Mouse (Mus musculus) kidney, adult 11 months (tissue): ENCODE data around the gene Anapc7.
"Not testable (repeated sequence)": the region's sequence is repeated elsewhere in the genome, so short reads cannot be mapped to it uniquely, and the experiment has no call there.

Experiments used
- DNase-seq: peaks from one replicate; pipeline ENCODE4 v3.0.0; 2022

Anapc7 gene

DNA sequence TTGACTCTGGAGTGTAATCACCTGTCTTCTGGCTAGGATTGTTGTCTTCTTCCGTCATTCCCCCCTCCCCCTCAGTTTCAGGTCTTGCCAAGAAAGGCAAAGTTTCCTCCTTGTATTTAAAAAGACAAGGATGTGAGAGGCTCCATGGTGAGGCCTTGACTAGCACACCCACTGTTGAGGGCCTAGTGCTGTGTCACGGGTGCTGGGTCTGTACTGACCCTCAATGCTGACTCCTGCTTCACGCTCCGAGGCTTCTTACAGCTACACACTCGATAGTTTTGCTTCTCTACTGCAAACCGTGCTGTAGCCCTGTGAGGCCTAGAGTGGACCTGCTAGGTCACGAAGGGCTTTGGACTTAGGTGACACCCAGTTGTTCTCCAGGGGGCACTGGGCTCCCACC is 30.7 kb downstream of the Anapc7 start:
- no peak for DNase-seq

DNA sequence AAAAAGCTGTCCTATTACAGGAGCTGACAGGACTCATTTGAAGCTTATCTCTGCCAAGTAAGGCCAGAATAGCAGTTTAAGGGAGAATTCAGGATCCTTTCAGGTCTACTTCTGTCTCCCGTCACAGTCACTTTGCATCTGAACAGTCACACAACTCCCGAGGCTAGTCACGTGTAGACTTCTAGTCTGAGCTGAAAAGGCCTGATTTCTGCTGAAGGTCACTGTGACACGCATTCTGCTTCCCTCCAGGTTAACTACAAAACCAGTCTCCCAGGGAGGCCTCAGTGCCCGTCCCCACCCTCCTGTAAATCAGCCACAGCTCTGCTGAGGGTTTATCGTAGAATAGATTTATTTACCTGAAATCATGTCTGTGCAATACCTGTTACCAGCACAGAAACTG is 31.7 kb downstream of the Anapc7 start:
- DNase-seq: peak; percentile 56

DNA sequence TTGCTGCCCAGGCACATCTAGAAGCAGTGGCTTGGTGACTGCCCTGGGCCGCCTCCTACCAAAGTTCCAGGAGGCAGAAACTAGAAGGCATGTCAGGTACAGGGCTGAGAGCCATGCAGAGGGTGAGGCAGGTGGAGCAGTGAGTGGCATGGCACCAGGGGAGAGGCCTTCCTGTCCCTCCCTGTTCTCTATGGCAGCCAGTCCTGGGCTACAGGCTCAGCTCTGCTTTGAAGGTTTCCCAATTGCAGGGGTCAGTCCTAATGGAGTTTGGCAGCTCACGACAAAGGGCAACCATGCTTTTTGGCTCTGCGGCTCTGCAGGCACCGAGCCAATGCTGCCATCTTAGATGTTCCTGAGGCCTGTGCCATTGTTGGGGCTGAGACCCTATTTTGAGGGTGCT is 32.9 kb downstream of the Anapc7 start:
- DNase-seq: no peak

DNA sequence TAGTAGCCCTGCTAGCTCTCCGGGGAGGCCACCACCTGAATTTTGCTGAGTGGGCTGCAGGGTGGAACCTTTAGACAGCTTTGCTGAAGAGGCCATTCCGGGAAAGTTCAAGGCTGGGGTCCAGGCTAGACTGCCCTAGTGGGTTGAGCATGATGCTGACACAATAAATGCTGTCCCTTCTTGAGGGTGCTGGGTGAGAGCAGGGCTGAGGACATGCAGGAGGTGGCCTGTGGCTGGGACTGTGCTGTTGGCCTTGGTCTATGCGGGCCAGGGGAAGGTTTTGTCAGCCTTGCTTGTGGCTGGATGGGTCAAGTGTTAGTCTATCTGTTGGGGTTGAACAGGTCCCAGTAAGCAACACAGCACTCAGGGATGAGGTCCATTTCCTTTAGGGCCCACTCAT is 33.4 kb downstream of the Anapc7 start:
- DNase-seq: no peak

DNA sequence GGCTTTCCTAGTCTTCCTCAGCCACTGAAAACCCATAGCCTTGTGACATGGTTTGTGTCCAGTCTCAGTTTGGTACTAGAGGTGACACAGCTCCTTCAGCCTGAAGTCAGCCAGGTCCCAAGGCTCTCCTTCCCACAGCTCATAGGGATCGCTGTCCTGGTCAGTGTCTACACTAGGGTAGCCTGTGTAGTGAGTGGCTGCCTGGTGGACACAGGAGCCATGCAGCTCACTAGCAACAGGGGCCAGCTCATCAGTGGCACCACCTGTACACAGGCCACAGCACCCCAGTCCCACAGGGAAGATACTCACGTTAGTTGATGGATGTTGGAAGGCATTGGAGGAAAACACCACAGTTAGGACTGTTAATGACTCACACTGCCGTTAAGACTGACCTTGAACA is 34.1 kb downstream of the Anapc7 start:
- DNase-seq: no peak

DNA sequence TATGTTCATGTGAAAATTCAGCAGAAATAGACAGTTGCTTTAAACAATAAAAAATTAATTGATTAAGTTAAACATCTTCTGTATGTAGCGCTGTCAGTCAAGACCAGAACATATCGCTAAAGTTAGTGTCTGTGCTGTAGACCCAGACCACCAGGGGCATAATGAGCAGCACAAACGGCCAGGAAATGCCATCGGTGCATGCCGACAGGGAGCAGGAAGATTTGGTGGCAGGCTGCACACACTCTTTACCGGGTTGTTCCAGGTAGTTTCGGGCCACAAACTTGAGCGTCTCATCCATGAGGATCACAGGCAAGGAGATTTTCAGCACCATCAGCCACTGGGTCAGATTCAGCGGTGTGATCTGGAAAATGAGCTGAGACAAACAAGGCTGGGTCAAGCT is 35.6 kb downstream of the Anapc7 start:
- not testable (repeated sequence) for DNase-seq

DNA sequence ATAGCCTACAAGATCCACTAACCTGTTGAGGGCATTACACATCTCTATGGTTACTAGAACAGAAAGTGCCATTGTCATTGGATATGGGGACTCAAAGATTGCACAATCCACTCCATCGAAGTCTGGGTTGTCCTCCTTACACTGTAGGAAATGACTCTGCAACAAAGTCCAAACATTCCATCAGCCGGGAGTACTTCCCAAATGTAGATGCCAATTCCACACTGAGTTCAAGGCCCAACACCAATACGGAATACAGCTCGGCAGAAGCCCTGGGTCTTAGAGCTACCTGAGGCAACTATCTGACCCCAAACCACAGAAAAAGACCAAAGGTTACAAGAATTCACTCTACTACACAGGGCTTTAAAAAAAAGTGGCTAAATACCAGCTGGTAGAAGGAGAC is 36.6 kb downstream of the Anapc7 start:
- no peak for DNase-seq

DNA sequence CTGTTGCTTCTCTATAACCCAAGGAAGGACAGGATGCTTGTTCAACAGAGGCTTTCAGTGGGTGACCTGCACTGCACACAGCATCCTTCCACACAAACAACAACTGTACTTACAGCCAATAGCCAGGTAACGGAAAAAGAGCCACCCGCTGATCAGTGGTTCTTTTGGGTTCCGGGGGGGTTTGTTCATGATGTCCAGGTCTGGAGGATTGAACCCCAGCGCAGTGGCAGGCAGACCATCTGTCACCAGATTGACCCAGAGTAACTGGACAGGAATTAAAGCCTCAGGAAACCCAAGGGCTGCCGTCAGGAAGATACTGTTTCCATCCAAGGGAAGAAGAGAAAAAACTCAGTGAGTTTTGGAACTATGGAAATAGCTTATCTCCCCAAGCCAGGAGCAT is 37.8 kb downstream of the Anapc7 start:
- no peak for DNase-seq

DNA sequence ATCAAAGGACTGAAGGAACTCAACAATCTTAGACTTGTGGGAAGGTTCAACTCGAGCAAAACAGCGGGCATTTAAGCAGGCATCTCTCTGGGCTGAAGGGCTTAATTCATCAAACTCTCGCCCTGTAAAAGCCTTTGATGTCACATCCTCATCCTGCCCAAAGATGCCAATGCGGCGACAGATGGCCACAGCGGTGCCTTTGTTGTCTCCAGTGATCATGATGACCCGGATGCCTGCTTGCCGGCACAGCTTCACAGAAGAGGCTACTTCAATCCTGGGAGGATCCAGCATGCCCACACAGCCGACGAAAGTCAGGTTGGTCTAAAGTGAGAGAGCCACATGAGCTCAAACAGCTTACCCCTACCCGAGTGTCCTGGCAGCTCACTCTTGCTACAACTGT is 39.2 kb downstream of the Anapc7 start:
- DNase-seq: no peak

DNA sequence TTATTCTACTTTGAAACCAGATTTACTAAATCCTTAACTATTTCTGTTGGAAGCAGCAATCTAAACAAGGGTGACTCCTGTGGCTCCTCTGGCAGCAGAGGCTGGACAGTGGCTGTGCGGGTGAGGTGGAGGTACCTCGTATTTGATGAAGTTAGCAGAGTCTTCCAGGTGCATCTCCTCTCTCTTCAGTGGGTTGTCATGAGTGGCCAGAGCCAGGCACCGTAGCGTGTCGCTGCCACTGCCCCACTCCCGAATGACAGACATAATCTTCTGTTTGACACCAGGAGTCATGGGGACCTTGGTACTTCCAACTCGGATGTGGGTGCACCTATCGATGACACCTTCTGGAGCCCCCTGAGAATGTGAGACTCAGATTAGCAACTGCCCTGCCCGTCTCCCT is 39.9 kb downstream of the Anapc7 start:
- no peak for DNase-seq

DNA sequence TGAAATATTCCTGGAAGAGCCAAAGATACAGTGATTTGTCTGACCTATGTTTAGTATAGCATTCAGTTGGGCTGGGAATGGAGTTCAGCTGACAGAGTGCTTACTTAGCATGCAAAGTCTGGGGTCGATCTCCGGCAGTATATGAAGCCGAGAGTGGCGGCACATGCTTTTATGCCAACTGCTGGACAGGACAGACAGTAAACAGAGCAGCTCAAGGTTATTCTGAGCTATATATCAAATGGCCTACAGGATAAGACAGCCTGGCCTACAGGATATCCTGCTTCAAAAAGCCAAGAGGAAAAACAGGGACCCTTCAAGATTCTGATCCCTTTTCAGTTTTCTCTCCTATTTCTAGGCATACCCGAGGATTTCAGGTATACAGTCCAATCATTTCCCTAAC is 50.2 kb downstream of the Anapc7 start:
- no peak for DNase-seq

DNA sequence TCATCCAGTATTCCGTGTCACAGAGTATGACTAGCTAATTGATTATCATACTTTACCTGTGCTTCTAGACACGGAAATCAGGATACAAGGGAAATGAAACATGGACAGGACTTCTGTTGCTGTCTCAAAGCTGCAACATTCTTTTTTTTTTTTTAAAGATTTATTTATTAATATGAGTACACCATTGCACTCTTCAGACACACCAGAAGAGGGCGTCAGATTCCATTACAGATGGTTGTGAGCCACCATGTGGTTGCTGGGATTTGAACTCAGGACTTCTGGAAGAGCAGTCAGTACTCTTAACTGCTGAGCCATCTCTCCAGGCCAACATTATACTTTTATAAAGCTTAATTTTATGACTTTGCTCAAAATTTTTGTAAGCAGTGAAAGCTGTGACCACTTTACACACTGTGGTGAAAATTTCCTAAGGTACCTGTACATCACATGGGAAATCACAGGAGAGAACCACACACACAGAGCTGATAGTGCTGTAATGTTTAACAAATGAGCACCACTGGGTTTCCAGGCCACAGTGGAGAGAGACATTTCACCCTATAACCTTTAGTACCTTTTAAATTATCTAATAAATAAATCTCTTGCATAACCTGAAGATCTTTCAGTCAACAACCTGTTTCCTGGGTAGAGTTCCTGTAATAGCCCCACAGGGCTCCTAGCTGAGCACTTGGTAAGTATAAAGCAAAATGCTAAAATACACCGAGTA is 53.3 kb downstream of the Anapc7 start:
- DNase-seq: no peak

DNA sequence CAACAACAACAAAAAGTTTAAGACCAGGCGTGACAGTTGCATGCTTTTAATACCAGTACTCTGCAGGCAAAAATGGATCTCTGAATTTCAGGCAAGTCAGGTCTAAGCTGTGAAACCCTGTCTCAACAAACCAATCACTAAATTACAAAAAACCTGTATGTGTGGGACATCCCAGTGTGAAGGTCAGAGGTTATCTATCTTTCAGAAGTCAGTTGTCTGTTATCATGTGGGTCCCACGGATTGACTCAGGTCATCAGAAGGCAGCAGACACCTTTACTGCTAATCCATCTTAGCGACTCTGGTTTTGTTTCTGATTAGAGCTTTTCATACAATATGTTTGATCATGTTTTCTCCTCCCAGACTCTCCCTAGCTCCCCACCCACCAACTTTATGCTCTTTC is 54.6 kb downstream of the Anapc7 start:
- DNase-seq: no peak

DNA sequence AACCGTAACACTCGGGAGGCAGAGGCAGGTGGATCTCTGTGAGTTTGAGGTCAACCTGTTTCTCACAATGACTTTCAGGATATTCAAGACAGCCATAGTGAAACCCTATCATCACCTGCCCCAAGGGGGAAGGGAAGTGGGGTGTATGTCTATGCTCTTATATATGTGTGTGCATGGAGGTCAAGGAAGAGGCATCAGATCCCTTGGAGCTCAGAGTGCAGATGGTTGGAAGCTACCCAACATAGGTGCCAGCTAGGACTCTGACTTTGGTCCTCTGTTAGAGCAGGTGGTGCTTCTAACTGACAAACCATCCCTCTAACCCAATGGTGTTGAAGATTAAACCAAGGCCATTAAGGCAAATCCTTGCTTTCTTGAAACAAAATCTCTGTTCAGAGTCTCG is 56.0 kb downstream of the Anapc7 start:
- peak; percentile 28 for DNase-seq

DNA sequence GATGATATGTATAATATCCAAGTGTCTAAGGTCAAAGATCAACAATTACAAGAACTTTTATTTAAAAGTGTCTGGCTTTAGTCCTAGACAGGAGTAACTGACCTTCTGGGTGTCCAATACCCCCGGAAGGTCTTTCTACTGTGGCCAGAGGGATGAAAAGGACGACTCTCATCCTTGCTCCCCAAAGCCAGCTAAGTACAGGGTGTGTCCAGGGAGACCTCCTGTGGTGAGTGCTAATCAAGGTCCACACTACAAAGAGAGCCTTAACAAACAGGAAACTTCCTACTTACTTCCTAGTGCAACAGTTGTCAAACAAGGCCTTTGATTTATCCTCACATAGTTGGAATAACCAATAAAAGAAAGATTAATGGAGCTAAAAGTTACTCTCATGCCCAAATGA is 57.6 kb downstream of the Anapc7 start:
- no peak for DNase-seq

DNA sequence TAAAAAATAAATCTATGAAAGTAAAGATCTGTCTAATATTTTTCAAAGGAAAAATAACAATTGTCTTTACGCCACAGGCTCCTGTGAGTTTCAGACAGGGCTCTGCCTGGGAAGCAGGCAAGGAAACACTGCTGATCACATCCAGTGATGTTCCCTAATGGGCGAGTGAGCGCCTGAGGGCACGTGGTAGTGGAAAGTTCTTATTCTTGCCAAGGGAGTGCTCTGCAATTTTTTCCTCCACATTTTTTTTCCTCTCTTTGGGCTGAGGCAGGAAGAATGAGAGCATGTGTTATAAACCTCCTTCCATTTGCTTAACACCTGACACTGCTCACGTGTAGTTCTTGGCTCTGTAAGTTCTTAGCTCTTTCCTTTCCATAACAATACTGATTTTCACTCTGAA is 60.4 kb downstream of the Anapc7 start:
- DNase-seq: peak; percentile 65

DNA sequence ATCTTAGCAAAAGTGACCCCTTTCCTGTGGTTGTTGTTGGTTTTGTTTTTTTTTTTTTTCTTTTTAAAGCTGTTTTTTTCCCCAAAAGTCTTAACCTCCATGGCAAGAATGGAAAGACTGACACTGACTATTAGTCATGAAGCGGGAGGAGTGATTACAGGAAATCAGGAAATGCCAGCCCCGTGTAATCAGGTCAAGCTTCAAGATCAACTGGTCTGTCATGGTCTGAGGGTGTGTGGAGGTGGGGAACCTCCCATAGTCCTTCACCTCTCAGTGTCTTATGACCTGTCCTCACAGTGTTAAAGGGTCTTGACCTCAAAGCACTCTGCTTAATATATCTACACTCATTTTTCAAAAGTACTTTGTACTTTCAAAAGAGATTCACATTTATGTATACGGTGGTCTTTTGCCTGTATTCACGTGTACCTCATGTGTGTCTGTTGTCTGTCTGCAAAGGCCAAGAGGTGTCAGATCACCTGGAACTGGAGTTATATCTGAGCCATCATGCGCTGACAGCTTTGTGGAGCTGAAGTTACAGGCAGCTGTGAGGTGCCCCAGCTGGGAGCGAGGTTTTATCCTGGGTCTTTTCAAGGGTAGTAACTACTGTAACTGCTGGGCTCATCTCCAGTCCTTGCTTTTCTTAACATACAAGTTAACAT is 61.4 kb downstream of the Anapc7 start:
- DNase-seq: no peak

DNA sequence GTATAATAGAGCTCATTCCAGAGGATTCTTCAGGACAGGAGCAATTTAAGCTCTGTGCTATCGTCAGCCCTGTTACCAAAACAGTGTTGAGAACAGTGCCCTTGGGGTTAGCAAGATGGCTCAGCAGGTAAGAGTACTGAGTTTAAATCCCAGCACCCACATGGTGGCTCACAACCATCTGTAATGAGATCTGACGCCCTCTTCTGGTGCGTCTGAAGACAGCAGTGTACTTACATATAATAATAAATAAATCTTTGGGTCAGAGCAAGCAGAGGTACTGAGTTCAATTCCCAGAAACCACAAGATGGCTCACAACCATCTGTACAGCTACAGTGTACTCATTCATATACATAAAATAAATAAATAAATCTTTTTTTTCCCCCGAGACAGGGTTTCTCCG is 64.8 kb downstream of the Anapc7 start:
- DNase-seq: not testable (repeated sequence)

DNA sequence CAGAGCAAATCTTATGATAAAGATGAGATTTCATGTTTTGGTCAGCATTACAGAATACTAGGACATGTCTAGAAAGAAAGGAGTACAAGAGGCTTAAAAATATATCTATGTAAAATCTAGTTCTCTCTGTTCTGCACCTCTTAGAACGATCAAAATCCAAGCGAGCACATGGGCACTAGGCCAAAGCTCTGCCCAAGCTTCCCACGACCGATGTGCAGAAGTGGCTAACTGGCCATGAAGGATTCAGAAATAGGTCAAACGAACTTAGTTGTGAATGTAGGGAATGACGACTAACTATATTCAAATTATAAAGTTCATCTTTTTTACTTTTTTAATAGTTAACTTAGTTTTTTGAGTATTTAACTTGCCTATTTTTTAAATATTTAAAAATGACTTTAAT is 66.3 kb downstream of the Anapc7 start:
- DNase-seq: no peak

DNA sequence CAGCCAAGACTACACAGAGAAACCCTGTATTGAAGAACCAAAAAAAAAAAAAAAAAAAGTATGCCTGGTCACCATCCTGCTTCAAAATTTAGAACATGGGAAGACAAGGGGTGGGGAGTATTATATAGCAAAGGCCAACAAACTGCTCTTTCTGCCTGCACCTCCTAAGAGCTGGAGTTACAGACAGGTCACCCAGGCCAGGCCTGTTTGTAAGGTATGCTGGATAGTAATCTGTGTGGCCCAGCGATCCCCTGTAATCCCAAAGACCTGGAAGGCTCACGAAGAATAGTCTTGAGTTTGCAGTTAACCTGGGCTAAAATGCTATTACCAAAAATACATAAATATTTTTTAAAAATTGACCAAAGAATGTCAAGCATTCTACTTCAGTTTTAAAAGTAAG is 68.7 kb downstream of the Anapc7 start:
- DNase-seq: no peak

DNA sequence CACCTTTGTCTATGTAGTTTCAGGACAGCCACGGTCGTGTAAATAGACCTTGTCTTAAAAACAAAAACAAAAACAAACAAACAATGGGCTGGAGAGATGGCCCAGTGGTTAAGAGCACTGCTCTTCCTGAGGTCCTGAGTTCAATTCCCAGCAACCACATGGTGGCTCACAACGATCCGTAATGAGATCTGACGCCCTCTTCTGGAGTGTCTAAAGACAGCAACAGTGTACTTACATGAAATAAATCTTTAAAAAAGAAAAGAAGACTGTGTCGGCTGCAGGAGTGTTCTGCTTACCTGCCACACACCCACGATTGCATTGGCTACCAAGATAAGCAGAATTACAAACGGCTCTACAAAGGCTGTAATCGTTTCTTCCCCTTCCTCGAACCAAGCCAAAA is 69.9 kb downstream of the Anapc7 start:
- no peak for DNase-seq

DNA sequence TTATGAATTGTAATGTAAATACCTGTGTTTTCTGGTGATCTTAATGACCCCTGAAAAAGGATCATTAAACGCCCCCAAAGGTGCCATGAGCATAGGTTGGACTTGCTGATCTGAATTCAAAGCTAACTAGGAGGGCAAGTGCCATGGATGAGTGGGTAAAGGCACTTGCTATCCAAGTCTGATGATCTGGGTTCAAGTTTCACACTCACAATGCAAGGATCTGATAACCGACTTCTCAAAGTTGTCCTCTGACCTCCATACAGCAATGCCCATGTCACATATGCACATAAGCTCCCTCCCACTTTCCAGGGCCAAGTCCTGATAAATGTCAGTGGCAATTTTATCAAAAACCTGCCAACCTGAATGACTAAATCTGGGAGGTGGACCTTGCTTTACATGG is 71.5 kb downstream of the Anapc7 start:
- DNase-seq: no peak

DNA sequence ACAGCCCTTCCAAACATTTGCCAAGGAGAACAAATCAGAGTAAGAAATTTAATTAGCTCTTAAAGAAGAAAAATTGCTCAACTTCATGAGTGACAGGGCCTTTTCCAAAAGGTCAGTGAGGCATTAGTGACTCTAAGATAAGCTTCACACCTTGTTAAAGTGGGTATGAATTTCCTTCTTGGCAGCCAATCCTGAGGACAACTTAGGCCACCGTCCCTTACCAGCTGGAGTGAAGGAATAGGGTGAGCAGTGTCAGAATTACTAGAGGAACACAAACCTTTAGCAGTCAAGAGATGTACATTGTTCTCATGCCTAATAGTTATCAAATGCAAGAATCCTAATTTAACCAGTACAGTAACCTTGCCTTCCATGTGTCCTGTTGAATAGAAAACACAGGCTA is 73.0 kb downstream of the Anapc7 start:
- DNase-seq: no peak
